Mouse (Mus musculus) adrenal gland, adult 2 months (tissue): Measurements from ENCODE around the gene Adm. TPM values are rescaled to one million over a fixed set of nuclear protein-coding genes. Genes with fewer than 3 reads are reported as not detected.
"Not testable (repeated sequence)": the region's sequence is repeated elsewhere in the genome, so short reads cannot be mapped to it uniquely, and the experiment has no call there.

Source experiments
- DNase-seq: peaks from one replicate; pipeline ENCODE4 v3.0.0; 2021
- polyA plus RNA-seq: library from polyadenylated mRNA; depleted of rRNA; stranded (reverse); fragments of >200 nt; gene quantifications from 2 replicates; pipeline ENCODE4 v1.2.3, GENCODE M21; 2012
- total RNA-seq, 2 experiments: library from RNA; stranded (reverse); gene quantifications; 2 replicates each; pipeline ENCODE4 v1.2.3; 2021

Adm gene
- total and polyA plus RNA-seq, 3 experiments: 11.7 to 31.5 (median 12.0) TPM

DNA sequence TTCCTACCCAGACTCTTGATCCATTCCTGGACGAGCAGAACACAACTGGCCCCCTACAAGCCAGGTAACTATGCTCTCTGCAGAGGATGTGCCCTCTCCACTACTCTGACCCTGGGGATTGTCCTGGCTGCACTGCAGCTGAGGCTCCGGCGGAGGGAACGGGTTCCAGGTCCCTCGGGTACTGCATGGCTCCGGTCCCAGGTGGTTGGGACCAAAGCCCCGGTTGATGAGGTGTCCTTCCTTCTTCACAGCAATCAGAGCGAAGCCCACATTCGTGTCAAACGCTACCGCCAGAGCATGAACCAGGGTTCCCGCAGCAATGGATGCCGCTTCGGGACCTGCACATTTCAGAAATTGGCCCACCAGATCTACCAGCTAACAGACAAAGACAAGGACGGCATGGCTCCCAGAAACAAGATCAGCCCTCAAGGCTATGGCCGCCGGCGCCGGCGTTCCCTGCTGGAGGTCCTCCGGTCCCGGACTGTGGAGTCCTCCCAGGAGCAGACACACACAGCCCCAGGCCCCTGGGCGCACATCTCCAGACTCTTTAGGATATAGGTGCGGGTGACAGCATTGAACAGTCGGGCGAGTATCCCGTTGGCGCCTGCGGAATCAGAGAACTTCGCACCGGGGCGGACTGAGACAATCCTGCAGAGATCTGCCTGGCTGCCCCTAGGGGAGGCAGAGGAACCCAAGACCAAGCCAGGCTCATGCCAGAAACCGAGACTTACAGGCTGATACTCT, 1.3 kb downstream of the Adm start:
- peak; percentile 56 for DNase-seq

DNA sequence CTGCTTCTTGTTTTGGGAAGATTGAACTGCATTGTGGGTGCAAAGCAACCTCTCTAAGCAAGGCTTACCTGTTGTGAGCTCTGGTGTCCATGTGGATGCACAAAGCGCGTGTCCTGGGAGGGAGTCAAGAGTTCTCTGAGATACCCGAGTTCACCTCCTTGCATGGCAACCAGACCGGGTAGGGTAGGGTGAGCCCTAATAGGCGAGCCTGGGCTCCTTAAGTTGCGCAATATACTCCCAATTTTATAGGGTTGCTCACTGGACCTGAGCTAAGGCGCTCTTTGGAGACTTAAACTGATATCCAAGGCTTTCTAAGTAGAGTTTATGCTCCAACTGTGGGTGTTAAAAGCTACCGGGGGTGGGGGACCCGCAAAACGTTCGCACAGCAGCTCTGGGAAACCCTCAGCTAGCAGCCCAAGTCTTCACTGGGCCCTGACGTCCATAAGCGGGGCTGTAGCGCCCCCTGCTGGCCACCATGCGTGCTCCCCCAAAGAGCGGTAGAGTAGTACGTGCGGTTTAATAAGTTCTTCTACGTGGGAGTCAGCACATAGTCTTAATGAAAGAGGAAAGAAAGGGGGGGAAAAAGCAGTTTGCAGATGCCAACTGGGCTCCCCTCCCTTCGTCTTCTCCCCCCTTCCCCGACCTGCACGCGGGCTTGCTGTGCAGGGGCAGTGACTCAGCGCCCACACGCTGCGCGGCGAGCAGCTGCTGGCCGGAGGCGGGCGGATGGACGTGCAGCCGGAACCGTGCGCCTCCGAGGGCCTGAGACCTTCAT, 2.6 kb downstream of the Adm start:
- peak; percentile 88 for DNase-seq

DNA sequence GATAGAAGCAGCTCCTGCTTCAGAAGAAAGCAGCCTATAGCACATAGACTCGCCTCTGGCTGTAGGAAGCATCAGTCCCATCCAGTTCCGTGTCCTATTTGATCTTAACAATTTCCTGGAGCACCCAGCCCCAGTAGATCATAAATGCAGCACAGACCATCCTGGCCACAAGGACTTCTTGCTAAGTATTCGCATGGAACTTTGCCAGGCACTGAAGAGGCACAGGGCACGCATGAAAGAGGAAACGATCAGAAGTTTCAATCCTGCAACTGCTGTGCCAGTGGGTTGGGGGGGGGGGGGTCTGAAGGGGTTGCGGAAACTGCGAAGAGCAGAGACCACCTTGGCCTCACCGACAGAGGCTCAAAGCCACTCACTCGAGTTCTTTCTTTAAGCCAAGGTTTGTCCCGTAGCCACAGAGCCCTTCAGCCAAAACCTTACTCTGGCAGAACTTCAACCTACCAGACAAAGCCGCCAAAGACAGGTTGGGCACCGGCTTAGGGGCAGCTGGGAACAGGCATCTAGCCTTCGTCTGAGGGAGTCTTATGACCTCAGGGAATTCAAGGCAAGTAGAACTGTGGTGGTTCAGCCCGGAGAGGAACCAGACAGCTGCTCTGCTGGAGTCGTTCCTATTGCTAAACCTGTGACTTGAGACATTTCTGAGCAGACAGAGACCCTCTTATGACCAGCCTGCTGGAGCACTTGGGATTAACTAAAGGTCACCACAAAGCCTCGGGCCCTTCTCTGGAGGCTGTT, 3.9 kb downstream of the Adm start:
- DNase-seq: peak; percentile 60

GRCm38 (mm10) chr7:110635929-110636328, 8.5 kb downstream of the Adm start:
- DNase-seq: no peak

DNA sequence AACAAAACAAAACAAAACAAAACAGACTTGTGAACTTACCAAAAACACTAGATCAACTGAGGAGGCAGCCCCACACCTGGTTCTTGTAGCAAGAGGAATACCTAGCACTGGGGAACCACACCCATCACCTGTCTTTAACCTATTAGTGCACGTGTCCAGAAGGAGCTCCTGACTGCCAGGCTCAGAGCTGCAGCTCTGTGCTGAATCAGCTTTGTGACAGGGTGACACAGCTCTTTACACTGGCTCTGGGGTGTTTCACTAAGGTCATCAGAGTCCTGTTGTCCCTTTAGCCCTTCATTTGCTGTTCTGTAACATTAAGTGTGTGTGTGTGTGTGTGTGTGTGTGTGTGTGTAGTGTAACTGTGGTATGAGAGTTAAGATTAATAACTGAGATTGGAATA, 9.1 kb downstream of the Adm start:
- DNase-seq: no peak

DNA sequence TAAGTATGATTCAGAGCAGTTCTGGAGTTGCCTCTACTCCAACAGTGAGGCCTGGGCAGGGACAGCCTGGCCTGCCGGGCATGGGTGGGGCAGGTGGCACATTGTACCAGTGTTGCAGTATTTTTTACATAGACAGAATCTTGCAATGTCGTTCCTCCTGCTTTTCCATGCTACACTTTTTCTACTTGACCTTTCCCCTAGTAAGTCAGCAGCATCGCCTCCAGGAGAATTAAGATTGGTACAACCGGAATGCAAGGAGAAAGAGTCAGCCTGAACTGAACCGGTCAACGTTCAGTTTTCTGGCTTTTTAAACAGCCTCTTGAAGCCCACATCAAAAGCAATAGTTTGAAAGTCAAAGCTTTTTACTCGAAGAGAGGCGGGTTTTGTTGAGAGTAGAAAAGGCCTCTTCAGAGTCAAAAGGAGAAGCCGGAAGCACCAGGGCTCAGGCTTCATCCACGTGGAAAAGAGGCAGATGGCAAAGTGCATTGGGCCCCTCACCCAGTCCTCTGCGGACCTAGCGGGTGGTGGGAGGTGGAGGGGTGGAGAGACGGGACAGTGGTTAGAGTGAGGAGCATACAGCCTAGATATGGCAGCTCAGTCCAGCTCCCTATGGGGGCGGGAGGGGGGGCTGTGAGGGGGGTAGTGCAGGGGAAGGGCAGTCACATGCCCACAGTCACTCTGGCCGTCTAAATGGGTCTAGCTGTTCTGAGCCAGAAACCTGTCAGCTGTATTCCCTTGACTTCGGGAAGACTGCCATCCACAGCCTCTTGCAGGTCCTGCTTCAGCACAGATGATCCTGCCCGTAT, 11.0 kb downstream of the Adm start:
- no peak for DNase-seq

DNA sequence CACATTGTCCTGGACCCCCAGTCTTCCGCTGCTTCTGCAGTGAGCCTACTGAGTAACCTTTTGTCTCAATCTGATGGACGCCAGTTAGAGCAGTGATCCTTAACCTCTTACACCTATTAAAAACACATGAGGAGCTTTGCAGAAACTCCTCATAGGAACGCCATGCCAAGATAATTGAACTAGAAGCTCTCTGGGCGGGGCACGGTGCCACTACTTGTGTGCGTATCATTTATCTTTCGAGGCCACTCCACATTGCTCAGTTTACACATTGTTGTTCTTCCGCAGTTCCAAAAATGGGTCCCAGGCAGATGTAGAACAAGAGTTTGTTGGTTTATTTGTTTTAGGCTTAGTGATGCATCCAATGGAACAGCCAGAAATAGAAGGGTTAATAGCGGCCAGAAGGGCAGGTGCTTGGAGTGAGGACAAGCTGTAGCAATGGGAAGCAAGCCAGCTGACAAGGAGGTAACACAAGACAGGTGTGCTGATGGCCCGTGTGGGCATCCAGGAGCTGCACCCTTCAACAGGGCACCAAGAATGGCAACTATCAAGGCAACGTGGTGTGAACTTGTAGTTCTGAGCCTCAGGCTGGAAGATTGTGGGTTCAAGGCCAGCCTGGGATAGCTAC, 11.9 kb downstream of the Adm start:
- DNase-seq: no peak

GRCm38 (mm10) chr7:110639958-110640357, 12.5 kb downstream of the Adm start:
- not testable (repeated sequence) for DNase-seq

DNA sequence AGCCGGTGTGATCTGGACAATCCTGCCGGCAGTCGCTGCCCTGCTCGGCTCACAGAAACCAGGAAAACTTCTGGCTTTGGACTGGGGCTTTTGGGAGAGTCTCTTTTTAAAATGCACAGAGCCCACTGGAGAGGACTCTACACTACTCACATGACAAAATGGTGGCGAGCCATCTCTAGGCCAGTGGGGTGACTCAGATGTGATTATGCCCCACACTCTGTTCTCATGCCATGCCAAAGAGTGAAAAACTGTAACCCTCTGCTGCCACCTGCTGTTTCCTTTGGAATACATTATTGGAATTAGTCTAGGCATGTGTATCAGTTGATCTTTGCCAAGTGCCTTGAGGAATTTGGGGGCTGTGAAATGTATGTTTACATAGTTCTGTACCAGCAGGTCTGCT, 17.9 kb downstream of the Adm start:
- peak; percentile 78 for DNase-seq

DNA sequence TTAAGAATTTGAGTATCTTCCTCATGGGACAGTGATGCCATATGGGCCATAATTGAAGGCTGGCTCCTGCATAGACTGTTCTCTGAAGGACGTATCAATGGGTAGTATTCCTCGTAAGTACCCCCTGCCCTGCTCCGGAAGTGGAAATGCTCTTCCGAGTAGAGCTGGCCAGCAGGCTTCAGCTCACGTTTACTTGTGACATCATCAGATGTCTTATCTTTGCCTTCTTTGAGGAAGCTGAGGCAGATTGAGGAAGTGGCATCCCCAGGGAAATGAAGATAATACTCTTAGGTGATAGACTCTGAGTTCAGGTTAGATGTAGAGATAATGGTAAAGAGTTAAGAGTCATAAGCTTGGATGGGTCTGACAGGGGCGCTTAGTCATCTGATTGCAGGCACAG, 18.4 kb downstream of the Adm start:
- no peak for DNase-seq

- DNase-seq: no peak
These were observed 19.3 kb downstream of the Adm start for GRCm38 (mm10) chr7:110646611-110647407.

- DNase-seq: no peak
These were observed 20.3 kb downstream of the Adm start for GRCm38 (mm10) chr7:110647559-110648454.

- DNase-seq: peak; percentile 47
These were observed 21.1 kb downstream of the Adm start for GRCm38 (mm10) chr7:110648455-110649085.

GRCm38 (mm10) chr7:110649133-110649987, 21.9 kb downstream of the Adm start:
- DNase-seq: no peak

DNA sequence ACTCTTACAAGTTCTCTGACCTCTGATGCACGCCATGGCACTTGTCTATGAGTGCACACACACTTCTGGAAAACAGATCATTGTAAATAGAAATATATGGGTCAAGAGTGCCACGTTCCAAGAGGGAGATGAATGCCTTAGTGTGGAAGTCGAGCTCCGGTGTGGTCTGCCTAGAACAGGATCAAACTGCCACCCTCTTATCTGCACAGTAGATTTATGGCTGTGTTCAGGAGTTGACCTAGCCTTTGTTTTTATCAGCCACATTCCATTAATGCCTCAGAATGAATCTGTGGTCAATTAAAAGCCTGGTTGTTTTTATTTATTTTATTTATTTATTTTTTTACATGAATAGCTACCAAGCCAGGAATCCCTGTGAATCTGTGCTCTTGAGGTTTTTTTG, 23.0 kb downstream of the Adm start:
- no peak for DNase-seq

DNA sequence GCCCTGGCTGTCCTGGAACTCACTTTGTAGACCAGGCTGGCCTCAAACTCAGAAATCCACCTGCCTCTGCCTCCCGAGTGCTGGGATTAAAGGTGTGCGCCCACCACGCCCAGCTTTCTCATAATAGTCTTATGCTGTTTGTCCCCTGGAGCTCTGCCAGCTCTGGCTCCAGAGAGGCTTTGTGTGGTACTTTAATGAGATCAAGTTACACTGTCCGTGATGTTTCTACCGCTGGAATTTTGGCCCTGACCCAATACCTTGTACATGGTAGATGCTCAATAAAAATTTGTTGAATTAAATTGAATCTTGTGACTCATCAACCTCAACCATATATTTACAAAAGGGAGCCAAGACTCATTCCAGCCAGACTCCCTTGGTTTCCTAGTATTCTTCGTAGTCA, 23.6 kb downstream of the Adm start:
- no peak for DNase-seq

DNA sequence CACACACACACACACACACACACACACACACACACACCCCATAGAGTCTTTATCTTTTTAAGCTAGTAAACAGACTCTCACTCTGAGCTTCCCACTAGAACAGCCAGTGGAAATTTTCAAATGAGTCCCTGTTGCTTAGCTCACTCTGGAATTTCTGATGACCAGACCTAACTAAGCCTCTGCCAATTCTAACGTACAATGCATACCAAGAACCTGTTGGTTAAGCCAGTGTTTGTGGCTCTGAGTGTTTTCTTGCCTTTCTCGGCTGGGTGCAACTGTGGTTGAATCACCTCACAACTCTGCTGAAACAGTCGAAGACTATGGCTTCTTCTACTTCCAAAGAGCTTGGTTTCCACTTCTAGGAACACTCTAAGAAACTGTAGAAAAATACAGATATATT, 27.8 kb downstream of the Adm start:
- no peak for DNase-seq

- peak; percentile 82 for DNase-seq
These were observed 28.5 kb downstream of the Adm start for GRCm38 (mm10) chr7:110655966-110656365.
